Mouse (Mus musculus): ENCODE results near the gene Fezf2. TPM values are rescaled to one million over a fixed set of nuclear protein-coding genes. Genes with fewer than 3 reads are reported as not detected.

The Fezf2 gene
- polyA plus RNA-seq, 1 experiment from 2014 or later: 65.2 TPM

- Histone ChIP-seq H3K4me3 (no peak overlapping the region), H3K9me3 (replicated peaks) (no peaks in the 10 kb centered on the region), H3K9ac (no peak overlapping the region), H3K27me3 (no peaks in the 10 kb centered on the region), H3K4me1 (peaks cover 16% of the 10 kb centered on the region; the same call in 1 of the 2 replicates), H3K4me2 (no peak overlapping the region), H3K36me3 (ENCODE audit: poor library complexity, severe bottlenecking) (peaks cover 5% of the 10 kb centered on the region; the same call in 1 of the 2 replicates), H3K27ac (no peak overlapping the region)
- ATAC-seq: peak; percentile 42; the same call in 1 of the 2 replicates
- 15% methylated on average over 6 of the region's 6 CpGs for WGBS
These were observed 48.3 kb downstream of the Fezf2 start for GRCm38 (mm10) chr14:12299654-12300053.

- Histone ChIP-seq H3K4me1 (peaks cover 16% of the 10 kb centered on the region; the same call in 1 of the 2 replicates), H3K27me3 (no peaks in the 10 kb centered on the region), H3K4me2 (no peak overlapping the region), H3K9me3 (replicated peaks) (no peaks in the 10 kb centered on the region), H3K36me3 (ENCODE audit: poor library complexity, severe bottlenecking) (peaks cover 5% of the 10 kb centered on the region; the same call in 1 of the 2 replicates), H3K9ac (no peak overlapping the region), H3K27ac (no peak overlapping the region), H3K4me3 (no peak overlapping the region)
- no peak for ATAC-seq
These were observed 48.8 kb downstream of the Fezf2 start for GRCm38 (mm10) chr14:12299171-12299570.

- ATAC-seq: peak; percentile 19; the same call in 1 of the 2 replicates
- 82% methylated on average over 7 of the region's 7 CpGs for WGBS
These were observed 51.6 kb downstream of the Fezf2 start for GRCm38 (mm10) chr14:12296391-12296790.

More at GRCm38 (mm10) chr14:12296391-12296790, 51.6 kb downstream of the Fezf2 start:
- H3K4me2 ChIP-seq: no peak overlapping the region
- no peak overlapping the region for H3K4me3 ChIP-seq
- peaks cover 5% of the 10 kb centered on the region; the same call in 1 of the 2 replicates for H3K4me1 ChIP-seq
- no peaks in the 10 kb centered on the region for H3K27me3 ChIP-seq
- H3K9ac ChIP-seq: no peak overlapping the region
- no peak overlapping the region for H3K27ac ChIP-seq
- peaks cover 5% of the 10 kb centered on the region; the same call in 1 of the 2 replicates for H3K36me3 ChIP-seq (ENCODE audit: poor library complexity, severe bottlenecking)
- H3K9me3 ChIP-seq (replicated peaks): no peaks in the 10 kb centered on the region

Other genes with a start within 250 kb of the Fezf2 start
- gene Gm49355, start 64.2 kb downstream of the Fezf2 start, polyA plus RNA-seq (2015; fragmentation: Nextera tagmentation; extraction: Ambion mirVana): 0.18 and 0.22 TPM in 2 replicates
- 36.9 and 41.9 TPM in 2 replicates for gene 3830406C13Rik, start 64.0 kb downstream of the Fezf2 start, polyA plus RNA-seq (2015; fragmentation: Nextera tagmentation; extraction: Ambion mirVana)